Mouse (Mus musculus) hindlimb bud, embryonic 11.5 days (tissue): ENCODE data around the gene Eif2b1.
A peak's percentile ranks its signal among the peaks of the same experiment; 100 is the strongest.
"Not testable (repeated sequence)": the region's sequence is repeated elsewhere in the genome, so short reads cannot be mapped to it uniquely, and the experiment has no call there.

Experiments used
- DNase-seq: peaks from one replicate; pipeline ENCODE4 v3.0.0-alpha.2; 2012; ENCODE audit warnings: low read depth, low spot score; ENCODE audit errors: extremely low spot score

The Eif2b1 gene

GRCm38 (mm10) chr5:124551349-124552093 lies 27.4 kb downstream of the Eif2b1 start:
- DNase-seq, result not testable (repeated sequence)

- not testable (repeated sequence) for DNase-seq
These were observed 28.2 kb downstream of the Eif2b1 start for GRCm38 (mm10) chr5:124550737-124551136.

GRCm38 (mm10) chr5:124541602-124541973 lies 37.3 kb downstream of the Eif2b1 start:
- no peak for DNase-seq

GRCm38 (mm10) chr5:124540905-124541601 lies 37.9 kb downstream of the Eif2b1 start:
- no peak for DNase-seq

- DNase-seq, result peak; percentile 83
These were observed 38.5 kb downstream of the Eif2b1 start, which contains the start of gene Tmed2 for GRCm38 (mm10) chr5:124540383-124540786. Tmed2 (plus strand) TSS chr5:124540695.

GRCm38 (mm10) chr5:124539905-124540304 lies 39.0 kb downstream of the Eif2b1 start:
- DNase-seq, result no peak

GRCm38 (mm10) chr5:124538813-124539792 lies 39.8 kb downstream of the Eif2b1 start:
- DNase-seq, result no peak

GRCm38 (mm10) chr5:124536776-124537175 lies 42.2 kb downstream of the Eif2b1 start:
- no peak for DNase-seq

GRCm38 (mm10) chr5:124535016-124535415 lies 43.9 kb downstream of the Eif2b1 start:
- DNase-seq, result no peak

GRCm38 (mm10) chr5:124532451-124532850 lies 46.5 kb downstream of the Eif2b1 start:
- DNase-seq, result no peak

- DNase-seq, result no peak
These were observed 47.4 kb downstream of the Eif2b1 start for GRCm38 (mm10) chr5:124531583-124531930.

- DNase-seq, result no peak
These were observed 48.0 kb downstream of the Eif2b1 start, which contains the start of gene Rilpl1 for GRCm38 (mm10) chr5:124530655-124531582. Rilpl1 (minus strand) TSS chr5:124531391.

GRCm38 (mm10) chr5:124529697-124530096 lies 49.2 kb downstream of the Eif2b1 start:
- no peak for DNase-seq

GRCm38 (mm10) chr5:124529191-124529651 lies 49.7 kb downstream of the Eif2b1 start:
- DNase-seq, result no peak

- DNase-seq, result no peak
These were observed 50.1 kb downstream of the Eif2b1 start for GRCm38 (mm10) chr5:124528791-124529190.

GRCm38 (mm10) chr5:124528351-124528750 lies 50.6 kb downstream of the Eif2b1 start:
- no peak for DNase-seq

- no peak for DNase-seq
These were observed 54.0 kb downstream of the Eif2b1 start for GRCm38 (mm10) chr5:124524943-124525342.

- DNase-seq, result no peak
These were observed 55.9 kb downstream of the Eif2b1 start for GRCm38 (mm10) chr5:124523032-124523431.

- DNase-seq, result no peak
These were observed 57.3 kb downstream of the Eif2b1 start for GRCm38 (mm10) chr5:124521588-124521987.
